Mouse (Mus musculus) ES-E14 (cell line): ENCODE results near the gene Nr1h4. TPM values are rescaled to one million over a fixed set of nuclear protein-coding genes. Genes with fewer than 3 reads are reported as not detected.

Source experiments
- DNase-seq: peaks from one replicate; pipeline ENCODE4 v3.0.0-alpha.2; 2013; ENCODE audit warnings: low read depth, low spot score
- H3K27ac ChIP-seq: 2 replicates; pipeline ENCODE4 v1.5.1; 2012; ENCODE audit warnings: low read depth, mild to moderate bottlenecking, low read length, moderate library complexity, mixed read lengths; ENCODE audit not compliant: poor library complexity, insufficient read depth, severe bottlenecking
- H3K36me3 ChIP-seq: 2 replicates; pipeline ENCODE4 v1.6.1; 2012; ENCODE audit warnings: mild to moderate bottlenecking, low read length, moderate library complexity, mixed read lengths; ENCODE audit not compliant: control insufficient read depth, poor library complexity, insufficient read depth, severe bottlenecking
- H3K4me1 ChIP-seq, 2 experiments: fragments of 150-350 bp in 1 of 2; sonication (generic) in 1 of 2; 2 replicates each; pipeline ENCODE4 v1.6.1; 2012; ENCODE audit warnings: low read length in 2 of 2, mild to moderate bottlenecking in 1 of 2, mixed read lengths in 1 of 2; ENCODE audit not compliant: control insufficient read depth in 2 of 2, insufficient read depth in 2 of 2, poor library complexity in 1 of 2
- H3K4me3 ChIP-seq, 2 experiments: fragments of 150-350 bp in 1 of 2; sonication (generic) in 1 of 2; 2 replicates each; pipeline ENCODE4 v1.5.1; 2012; ENCODE audit warnings: low read length in 2 of 2, low read depth in 1 of 2, mild to moderate bottlenecking in 1 of 2, mixed read lengths in 1 of 2; ENCODE audit not compliant: insufficient read depth in 1 of 2, poor library complexity in 1 of 2, severe bottlenecking in 1 of 2
- H3K9ac ChIP-seq: 2 replicates; pipeline ENCODE4 v1.6.1; 2012; ENCODE audit warnings: low read depth, mild to moderate bottlenecking, low read length, mixed read lengths; ENCODE audit not compliant: poor library complexity, insufficient read depth, severe bottlenecking
- H3K9me3 ChIP-seq: fragments of 150-350 bp; sonication (generic); 2 replicates; pipeline ENCODE4 v1.6.1; 2012; ENCODE audit warnings: low read depth, mild to moderate bottlenecking, low read length; ENCODE audit not compliant: control insufficient read depth, insufficient read depth
- CHD2 ChIP-seq: IDR thresholded peaks from 2 replicates; pipeline ENCODE4 v1.6.1; 2014; ENCODE audit warnings: mild to moderate bottlenecking, low read depth, low read length, inconsistent platforms
- HCFC1 ChIP-seq: IDR thresholded peaks from 2 replicates; pipeline ENCODE4 v1.6.1; 2012; ENCODE audit warnings: low read length, inconsistent platforms, borderline replicate concordance; ENCODE audit not compliant: insufficient read depth
- MAFK ChIP-seq: IDR thresholded peaks from 2 replicates; pipeline ENCODE4 v1.6.1; 2014; ENCODE audit warnings: mild to moderate bottlenecking, low read depth, low read length, inconsistent platforms; ENCODE audit not compliant: insufficient read depth
- ZC3H11A ChIP-seq: IDR thresholded peaks from 2 replicates; pipeline ENCODE4 v1.6.1; 2012; ENCODE audit warnings: low read depth, mild to moderate bottlenecking, inconsistent platforms, low read length, borderline replicate concordance
- ZNF384 ChIP-seq: IDR thresholded peaks from 2 replicates; pipeline ENCODE4 v1.6.1; 2012; ENCODE audit warnings: low read depth, low read length, inconsistent platforms
- in situ Hi-C, 2 experiments: fragments of 600-800 bp; cut with MboI; formaldehyde crosslinking; loops; one replicate each; pipeline ENCODE4 v1.15.1; 2025; ENCODE audit warnings: low sequenced_read_pairs in 2 of 2, inconsistent platforms in 1 of 2; ENCODE audit not compliant: unreplicated experiment in 2 of 2
- total RNA-seq: library from RNA; depleted of rRNA; stranded (reverse); fragments of 300-350 nt; gene quantifications from 2 replicates; pipeline ENCODE4 v1.2.3, GENCODE M21; 2012

Nr1h4 gene
- total RNA-seq, 1 experiment = not detected

GRCm38 (mm10) chr10:89518365-89518764 is 15.0 kb downstream of the Nr1h4 start:
- Histone ChIP-seq H3K9ac (no peak overlapping the region), H3K4me3 (no peak overlapping the region), H3K27ac (no peak overlapping the region), H3K9me3 (no peaks in the 10 kb centered on the region), H3K4me1 (no peaks in the 10 kb centered on the region; a peak in 1 of 4 replicates), H3K36me3 (no peaks in the 10 kb centered on the region)
- TF ChIP-seq ZC3H11A = no peak
- TF ChIP-seq MAFK = no peak
- TF ChIP-seq HCFC1 = no peak
- no peak for TF ChIP-seq ZNF384
- no peak for TF ChIP-seq CHD2
- in situ Hi-C loops = no loop called here
- no peak for DNase-seq

- in situ Hi-C loops = no loop called here
- DNase-seq = no peak
Measured at GRCm38 (mm10) chr10:89515813-89516212, 17.6 kb downstream of the Nr1h4 start.

GRCm38 (mm10) chr10:89512562-89512961 is 20.8 kb downstream of the Nr1h4 start:
- H3K4me1 ChIP-seq = no peaks in the 10 kb centered on the region
- H3K27ac ChIP-seq = no peak overlapping the region
- TF ChIP-seq HCFC1 = no peak
- TF ChIP-seq CHD2 = no peak
- TF ChIP-seq ZC3H11A = no peak
- no peak for TF ChIP-seq ZNF384
- H3K9me3 ChIP-seq = no peaks in the 10 kb centered on the region
- DNase-seq = no peak
- in situ Hi-C loops = no loop called here
- H3K4me3 ChIP-seq = no peak overlapping the region
- H3K9ac ChIP-seq = no peak overlapping the region
- no peaks in the 10 kb centered on the region for H3K36me3 ChIP-seq

More at GRCm38 (mm10) chr10:89515813-89516212, 17.6 kb downstream of the Nr1h4 start:
- Histone ChIP-seq H3K36me3 (no peaks in the 10 kb centered on the region), H3K9ac (no peak overlapping the region), H3K27ac (no peak overlapping the region), H3K4me1 (no peaks in the 10 kb centered on the region; a peak in 1 of 4 replicates), H3K9me3 (no peaks in the 10 kb centered on the region), H3K4me3 (no peak overlapping the region)
- TF ChIP-seq HCFC1 = no peak
- no peak for TF ChIP-seq ZC3H11A

- in situ Hi-C loops = no loop called here
- no peak overlapping the region for H3K9ac ChIP-seq
- H3K36me3 ChIP-seq = no peaks in the 10 kb centered on the region
- H3K4me3 ChIP-seq = no peak overlapping the region
- no peaks in the 10 kb centered on the region for H3K4me1 ChIP-seq
- H3K9me3 ChIP-seq = no peaks in the 10 kb centered on the region
- TF ChIP-seq ZC3H11A (no peak), MAFK (no peak), ZNF384 (no peak), HCFC1 (no peak), CHD2 (no peak)
- no peak for DNase-seq
- no peak overlapping the region for H3K27ac ChIP-seq
Measured at GRCm38 (mm10) chr10:89510547-89510946, 22.8 kb downstream of the Nr1h4 start.

- Histone ChIP-seq H3K9ac (no peak overlapping the region), H3K4me3 (no peak overlapping the region), H3K4me1 (no peaks in the 10 kb centered on the region), H3K36me3 (no peaks in the 10 kb centered on the region), H3K27ac (no peak overlapping the region), H3K9me3 (no peaks in the 10 kb centered on the region)
- no peak for TF ChIP-seq ZC3H11A
- no peak for TF ChIP-seq HCFC1
- no peak for TF ChIP-seq ZNF384
- no peak for TF ChIP-seq CHD2
- no peak for TF ChIP-seq MAFK
- in situ Hi-C loops = no loop called here
- DNase-seq = no peak
Measured at GRCm38 (mm10) chr10:89508567-89508966, 24.8 kb downstream of the Nr1h4 start.
